Mouse (Mus musculus) forebrain, embryonic 13.5 days (tissue): ENCODE measurements around the gene Btbd8. TPM values are rescaled to one million over a fixed set of nuclear protein-coding genes. Genes with fewer than 3 reads are reported as not detected.

Source experiments
- ATAC-seq: fragments of 200-750 bp; cut with Nextera tagmentation; 2 replicates; pipeline ENCODE4 v1.8.0; 2017
- H3K27ac ChIP-seq: fragments of 300-500 bp; sonication (generic); 2 replicates; pipeline ENCODE4 v1.5.1; 2015; ENCODE audit warnings: inconsistent platforms, mild to moderate bottlenecking, moderate library complexity
- H3K27me3 ChIP-seq: fragments of 300-500 bp; sonication (generic); 2 replicates; pipeline ENCODE4 v1.6.1; 2015; ENCODE audit warnings: mild to moderate bottlenecking, inconsistent platforms
- H3K36me3 ChIP-seq: fragments of 300-500 bp; sonication (generic); 2 replicates; pipeline ENCODE4 v1.6.1; 2015; ENCODE audit warnings: mild to moderate bottlenecking, inconsistent platforms; ENCODE audit not compliant: poor library complexity, severe bottlenecking
- H3K4me1 ChIP-seq: fragments of 300-500 bp; sonication (generic); 2 replicates; pipeline ENCODE4 v1.6.1; 2015; ENCODE audit warnings: inconsistent platforms
- H3K4me2 ChIP-seq: fragments of 300-500 bp; sonication (generic); 2 replicates; pipeline ENCODE4 v1.6.1; 2015; ENCODE audit warnings: inconsistent platforms, mild to moderate bottlenecking, moderate library complexity
- H3K4me3 ChIP-seq: fragments of 300-500 bp; sonication (generic); 2 replicates; pipeline ENCODE4 v1.5.1; 2015; ENCODE audit warnings: mild to moderate bottlenecking, inconsistent platforms
- H3K9ac ChIP-seq: fragments of 300-500 bp; sonication (generic); 2 replicates; pipeline ENCODE4 v1.6.1; 2015; ENCODE audit warnings: mild to moderate bottlenecking, inconsistent platforms
- H3K9me3 ChIP-seq: fragments of 300-500 bp; sonication (generic); replicated peaks from 2 replicates; pipeline ENCODE4 v1.6.1; 2016; ENCODE audit warnings: inconsistent platforms
- WGBS: fragments of 180-500 bp; shearing (Covaris S2); methylation state at CpG from one replicate; pipeline ENCODE4 v1.1.7; 2015; 5-methylcytosine and 5-hydroxymethylcytosine counted together
- polyA plus RNA-seq: library from polyadenylated mRNA; unstranded; fragments of >200 nt; fragmentation: Nextera tagmentation; extraction: Ambion mirVana; gene quantifications from 2 replicates; pipeline ENCODE4 v1.2.1, GENCODE M21; 2015

Gene Btbd8
- polyA plus RNA-seq = 14.5 and 14.6 TPM in 2 replicates

GRCm38 (mm10) chr5:107437464-107438281 is at the start of gene Btbd8:
Gene Btbd8, plus strand, starts transcription at chr5:107437997.
- Histone ChIP-seq H3K4me3 (peak within 1 kb of the TSS; percentile 79), H3K27ac (peak within 1 kb of the TSS; percentile 79), H3K9ac (peak within 1 kb of the TSS; percentile 89), H3K9me3 (no peaks in the 10 kb centered on the region), H3K4me2 (peak within 1 kb of the TSS; percentile 63), H3K36me3 (no peaks in the 10 kb centered on the region), H3K27me3 (no peaks in the 10 kb centered on the region), H3K4me1 (peaks cover 7% of the 10 kb centered on the region; the same call in 1 of the 2 replicates)
- ATAC-seq = peak; percentile 98
- WGBS = under 1% methylated on average over 46 of the region's 51 CpGs

- ATAC-seq = no peak
- Histone ChIP-seq H3K36me3 (no peaks in the 10 kb centered on the region), H3K27me3 (no peaks in the 10 kb centered on the region), H3K9me3 (no peaks in the 10 kb centered on the region), H3K4me1 (no peaks in the 10 kb centered on the region), H3K4me3 (no peak overlapping the region), H3K27ac (no peak overlapping the region), H3K9ac (no peak overlapping the region), H3K4me2 (no peak overlapping the region)
- 87% methylated on average over 2 of the region's 2 CpGs for WGBS
These were observed 48.4 kb upstream of the Btbd8 start for GRCm38 (mm10) chr5:107389373-107389772.

GRCm38 (mm10) chr5:107394437-107394836 is 43.4 kb upstream of the Btbd8 start:
- H3K9me3 ChIP-seq = no peaks in the 10 kb centered on the region
- no peak overlapping the region for H3K4me2 ChIP-seq
- H3K36me3 ChIP-seq = no peaks in the 10 kb centered on the region
- H3K27ac ChIP-seq = no peak overlapping the region
- no peak overlapping the region for H3K4me3 ChIP-seq
- H3K9ac ChIP-seq = no peak overlapping the region
- 84% methylated on average over 2 of the region's 2 CpGs for WGBS
- no peaks in the 10 kb centered on the region for H3K4me1 ChIP-seq
- no peak for ATAC-seq
- no peaks in the 10 kb centered on the region for H3K27me3 ChIP-seq

- H3K27ac ChIP-seq = no peak within 1 kb of the TSS
- no peaks in the 10 kb centered on the region for H3K36me3 ChIP-seq
- H3K27me3 ChIP-seq = peaks cover 37% of the 10 kb centered on the region
- peak within 1 kb of the TSS; percentile 67 for H3K9ac ChIP-seq
- 14% methylated on average over 5 of the region's 5 CpGs for WGBS
- H3K4me2 ChIP-seq = peak within 1 kb of the TSS; percentile 99
- H3K4me3 ChIP-seq = peak within 1 kb of the TSS; percentile 60
- no peak for ATAC-seq
- H3K4me1 ChIP-seq = peaks cover 18% of the 10 kb centered on the region
- no peaks in the 10 kb centered on the region for H3K9me3 ChIP-seq
These were observed 35.4 kb upstream of the Btbd8 start, which contains the start of gene Ephx4 for GRCm38 (mm10) chr5:107402436-107402835. Gene Ephx4, plus strand, starts transcription at chr5:107402736.

- Histone ChIP-seq H3K4me2 (peak overlapping the region; percentile 99), H3K4me3 (peak overlapping the region; percentile 60), H3K27me3 (peaks cover 37% of the 10 kb centered on the region), H3K4me1 (peaks cover 18% of the 10 kb centered on the region), H3K36me3 (no peaks in the 10 kb centered on the region), H3K9ac (peak overlapping the region; percentile 67), H3K9me3 (no peaks in the 10 kb centered on the region), H3K27ac (no peak overlapping the region)
- peak; percentile 82 for ATAC-seq
- WGBS = under 1% methylated on average over 54 of the region's 80 CpGs
These were observed 34.5 kb upstream of the Btbd8 start for GRCm38 (mm10) chr5:107403011-107403946.

GRCm38 (mm10) chr5:107403947-107404684 is 33.7 kb upstream of the Btbd8 start:
- Histone ChIP-seq H3K9me3 (no peaks in the 10 kb centered on the region), H3K27ac (no peak overlapping the region), H3K9ac (peak overlapping the region; percentile 67), H3K4me3 (peak overlapping the region; percentile 60), H3K36me3 (no peaks in the 10 kb centered on the region), H3K27me3 (peaks cover 37% of the 10 kb centered on the region), H3K4me2 (peak overlapping the region; percentile 99), H3K4me1 (peaks cover 18% of the 10 kb centered on the region)
- ATAC-seq = no peak; the same call in 1 of the 2 replicates
- 28% methylated on average over 12 of the region's 12 CpGs for WGBS

- no peak overlapping the region for H3K4me2 ChIP-seq
- no peak overlapping the region for H3K4me3 ChIP-seq
- H3K4me1 ChIP-seq = peaks cover 18% of the 10 kb centered on the region
- WGBS = 85% methylated on average over 4 of the region's 4 CpGs
- H3K9me3 ChIP-seq = no peaks in the 10 kb centered on the region
- no peak for ATAC-seq
- H3K27ac ChIP-seq = no peak overlapping the region
- no peak overlapping the region for H3K9ac ChIP-seq
- no peaks in the 10 kb centered on the region for H3K36me3 ChIP-seq
- H3K27me3 ChIP-seq = peaks cover 37% of the 10 kb centered on the region
These were observed 32.4 kb upstream of the Btbd8 start for GRCm38 (mm10) chr5:107405361-107405760.

GRCm38 (mm10) chr5:107410305-107410704 is 27.5 kb upstream of the Btbd8 start:
- peaks cover 5% of the 10 kb centered on the region for H3K27me3 ChIP-seq
- H3K27ac ChIP-seq = no peak overlapping the region
- H3K36me3 ChIP-seq = no peaks in the 10 kb centered on the region
- no peaks in the 10 kb centered on the region for H3K9me3 ChIP-seq
- no peak overlapping the region for H3K9ac ChIP-seq
- no peak overlapping the region for H3K4me3 ChIP-seq
- H3K4me1 ChIP-seq = no peaks in the 10 kb centered on the region
- ATAC-seq = no peak
- WGBS = 96% methylated on average over 1 of the region's 1 CpGs
- no peak overlapping the region for H3K4me2 ChIP-seq

- H3K9me3 ChIP-seq = no peaks in the 10 kb centered on the region
- no peak overlapping the region for H3K27ac ChIP-seq
- H3K9ac ChIP-seq = no peak overlapping the region
- no peaks in the 10 kb centered on the region for H3K27me3 ChIP-seq
- no peaks in the 10 kb centered on the region for H3K36me3 ChIP-seq
- H3K4me2 ChIP-seq = no peak overlapping the region
- ATAC-seq = no peak
- 61% methylated on average over 4 of the region's 4 CpGs for WGBS
- no peak overlapping the region for H3K4me3 ChIP-seq
- H3K4me1 ChIP-seq = no peaks in the 10 kb centered on the region
These were observed 26.5 kb upstream of the Btbd8 start for GRCm38 (mm10) chr5:107411326-107411725.

- no peak overlapping the region for H3K4me3 ChIP-seq
- no peaks in the 10 kb centered on the region for H3K4me1 ChIP-seq
- H3K27me3 ChIP-seq = no peaks in the 10 kb centered on the region
- no peak for ATAC-seq
- WGBS = 87% methylated on average over 2 of the region's 2 CpGs
- H3K9ac ChIP-seq = no peak overlapping the region
- H3K27ac ChIP-seq = no peak overlapping the region
- H3K36me3 ChIP-seq = no peaks in the 10 kb centered on the region
- H3K9me3 ChIP-seq = no peaks in the 10 kb centered on the region
- no peak overlapping the region for H3K4me2 ChIP-seq
These were observed 25.5 kb upstream of the Btbd8 start for GRCm38 (mm10) chr5:107412285-107412684.

- Histone ChIP-seq H3K27ac (no peak overlapping the region), H3K4me2 (no peak overlapping the region), H3K36me3 (no peaks in the 10 kb centered on the region), H3K9ac (no peak overlapping the region), H3K9me3 (no peaks in the 10 kb centered on the region), H3K27me3 (no peaks in the 10 kb centered on the region), H3K4me1 (no peaks in the 10 kb centered on the region), H3K4me3 (no peak overlapping the region)
- WGBS = 85% methylated on average over 2 of the region's 2 CpGs
- ATAC-seq = no peak
These were observed 22.7 kb upstream of the Btbd8 start for GRCm38 (mm10) chr5:107415098-107415497.
